Mouse (Mus musculus) testis, postnatal 14 days (tissue): ENCODE results near the gene Gpc1.

ENCODE experiments used
- DNase-seq: peaks from one replicate; pipeline ENCODE4 v3.0.0; 2021; ENCODE audit warnings: low spot score

Gene Gpc1

DNA sequence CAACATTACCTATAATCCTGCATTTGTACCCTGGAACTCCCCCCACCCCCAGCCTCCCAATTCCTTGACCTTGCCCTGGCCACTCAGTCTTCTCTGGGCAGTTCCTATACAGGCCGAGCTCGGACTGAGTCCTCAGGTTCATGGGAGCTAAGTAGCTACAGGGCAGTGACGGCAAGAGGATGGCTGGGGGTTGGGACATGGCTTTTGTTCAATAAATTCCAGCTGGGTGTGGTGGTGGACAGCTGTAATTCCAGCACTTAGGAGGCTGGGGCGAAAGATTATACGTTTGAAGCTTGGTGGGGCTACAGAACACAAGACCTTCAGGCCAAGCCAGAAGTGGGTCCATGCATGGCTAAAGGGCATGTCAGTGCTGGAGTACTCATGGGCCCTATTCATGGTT is 48.7 kb downstream of the Gpc1 start:
- DNase-seq, result no peak

DNA sequence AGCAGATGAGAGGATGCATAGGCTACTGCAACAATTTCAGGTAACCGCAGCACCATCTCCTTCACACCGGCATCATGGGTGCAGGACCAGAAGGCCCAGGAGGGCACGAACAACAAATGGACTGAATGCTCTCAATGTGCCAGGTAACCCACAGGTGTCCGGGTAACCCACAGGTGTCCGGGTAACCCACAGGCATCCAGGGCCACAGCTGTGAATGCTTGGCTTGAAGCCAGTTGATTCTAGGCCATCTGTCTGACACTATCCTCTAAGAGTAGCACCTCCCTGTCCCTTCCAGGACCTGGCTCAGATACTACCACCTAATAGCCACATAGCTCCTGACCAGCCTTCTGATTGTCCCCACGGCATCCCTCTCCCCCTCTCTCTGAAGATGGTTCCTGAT is 50.5 kb downstream of the Gpc1 start:
- DNase-seq, result no peak

- DNase-seq, result no peak
Observed at GRCm38 (mm10) chr1:92888901-92889655, 57.6 kb downstream of the Gpc1 start.

DNA sequence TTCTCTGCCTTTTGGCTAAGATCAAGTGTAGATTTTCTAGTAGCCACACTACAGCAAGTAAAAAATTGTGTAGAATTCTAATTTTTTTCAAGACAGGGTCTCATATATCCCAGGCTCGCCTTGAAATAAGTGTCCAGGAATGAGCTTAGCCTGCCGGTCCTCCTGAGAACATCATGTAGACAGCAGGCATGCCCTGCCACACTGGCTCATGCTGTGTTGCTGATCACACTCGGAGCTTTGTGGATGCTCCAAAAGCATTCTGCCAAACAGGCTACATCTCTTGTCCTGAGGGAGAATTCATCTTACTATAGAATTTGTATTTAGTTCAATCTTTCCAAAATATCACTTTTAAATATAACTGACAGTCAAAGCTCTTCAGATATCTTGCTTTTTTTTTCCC is 61.3 kb downstream of the Gpc1 start:
- no peak for DNase-seq

DNA sequence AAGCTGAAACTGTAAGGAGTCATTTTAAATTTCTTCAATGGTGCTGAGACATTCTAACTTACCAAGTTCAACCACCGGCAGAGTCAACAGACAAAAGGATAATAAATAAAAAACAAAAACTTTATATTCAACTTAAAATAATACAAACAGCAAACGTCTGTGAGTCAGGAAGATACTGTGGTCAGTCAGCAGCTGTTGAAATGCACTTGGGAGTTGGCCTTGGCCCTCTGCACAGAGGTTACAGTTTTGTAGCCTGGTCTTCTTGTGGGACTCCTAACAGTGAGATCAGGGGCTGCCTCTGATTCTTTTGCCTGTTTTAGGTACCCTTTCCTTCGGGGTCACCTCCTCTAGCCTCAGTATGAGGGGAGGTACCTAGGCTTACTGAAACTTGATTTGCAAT is 62.5 kb downstream of the Gpc1 start:
- no peak for DNase-seq

- peak; percentile 71 for DNase-seq
Observed at GRCm38 (mm10) chr1:92895089-92895488, 63.6 kb downstream of the Gpc1 start.

GRCm38 (mm10) chr1:92902786-92903185 is 71.3 kb downstream of the Gpc1 start, which contains the start of gene Ankmy1:
Gene Ankmy1, minus strand, starts transcription at chr1:92902906.
- DNase-seq, result no peak

DNA sequence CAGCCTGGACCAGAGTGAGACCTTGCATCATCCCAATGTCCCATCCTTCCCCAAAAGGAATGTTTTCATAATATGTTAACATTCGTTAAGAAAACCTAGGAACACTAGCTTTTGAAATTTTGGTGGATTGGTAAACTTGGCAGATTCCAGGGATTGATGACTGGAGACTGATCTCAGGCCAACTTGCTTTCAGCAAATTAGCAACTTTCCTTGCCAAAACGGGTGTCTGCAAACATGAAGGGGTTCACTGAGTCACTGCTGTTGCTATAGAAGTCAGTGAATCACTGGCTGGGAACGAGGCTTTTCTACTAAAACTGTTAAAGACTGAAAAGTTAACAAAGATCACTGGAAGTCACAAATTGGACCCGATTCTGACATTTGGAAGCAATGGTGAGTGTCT is 72.2 kb downstream of the Gpc1 start:
- DNase-seq, result no peak

- no peak for DNase-seq
Observed at GRCm38 (mm10) chr1:92905703-92906310, 74.4 kb downstream of the Gpc1 start.

DNA sequence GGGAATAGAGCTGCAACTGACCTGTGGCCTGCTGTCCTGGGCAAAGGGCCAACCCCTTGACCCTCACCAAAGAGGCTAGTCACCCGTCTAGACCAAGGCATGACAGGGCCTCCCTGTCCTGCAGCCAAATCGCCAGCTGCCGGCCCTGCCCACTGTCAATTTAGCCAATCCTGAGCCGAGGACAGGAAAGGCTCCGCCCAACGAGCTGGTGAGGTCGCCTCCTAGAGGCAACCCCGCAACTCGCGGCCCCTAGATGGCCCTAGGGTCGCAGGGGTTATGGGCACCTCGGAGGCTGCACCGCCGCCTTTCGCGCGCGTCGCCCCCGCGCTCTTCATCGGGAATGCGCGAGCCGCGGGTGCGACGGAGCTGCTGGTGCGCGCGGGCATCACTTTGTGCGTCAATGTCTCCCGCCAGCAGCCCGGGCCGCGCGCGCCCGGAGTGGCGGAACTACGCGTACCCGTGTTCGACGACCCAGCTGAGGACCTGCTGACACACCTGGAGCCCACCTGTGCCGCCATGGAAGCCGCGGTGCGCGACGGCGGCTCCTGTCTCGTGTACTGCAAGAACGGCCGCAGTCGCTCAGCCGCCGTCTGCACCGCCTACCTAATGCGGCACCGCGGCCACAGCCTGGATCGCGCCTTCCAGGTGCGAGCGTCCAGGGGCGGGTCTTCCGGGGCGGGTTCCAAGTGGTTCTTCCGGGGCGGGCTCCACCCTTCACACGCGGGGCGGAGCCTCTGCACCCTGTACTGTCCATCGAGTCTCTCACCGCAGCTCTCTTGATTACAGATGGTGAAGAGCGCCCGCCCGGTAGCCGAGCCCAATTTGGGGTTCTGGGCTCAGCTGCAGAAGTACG is 75.6 kb downstream of the Gpc1 start, which contains the start of gene Dusp28:
Gene Dusp28 (plus strand): TSS at position 203 of the 853 bp plus-strand sequence.
- peak; percentile 89 for DNase-seq

DNA sequence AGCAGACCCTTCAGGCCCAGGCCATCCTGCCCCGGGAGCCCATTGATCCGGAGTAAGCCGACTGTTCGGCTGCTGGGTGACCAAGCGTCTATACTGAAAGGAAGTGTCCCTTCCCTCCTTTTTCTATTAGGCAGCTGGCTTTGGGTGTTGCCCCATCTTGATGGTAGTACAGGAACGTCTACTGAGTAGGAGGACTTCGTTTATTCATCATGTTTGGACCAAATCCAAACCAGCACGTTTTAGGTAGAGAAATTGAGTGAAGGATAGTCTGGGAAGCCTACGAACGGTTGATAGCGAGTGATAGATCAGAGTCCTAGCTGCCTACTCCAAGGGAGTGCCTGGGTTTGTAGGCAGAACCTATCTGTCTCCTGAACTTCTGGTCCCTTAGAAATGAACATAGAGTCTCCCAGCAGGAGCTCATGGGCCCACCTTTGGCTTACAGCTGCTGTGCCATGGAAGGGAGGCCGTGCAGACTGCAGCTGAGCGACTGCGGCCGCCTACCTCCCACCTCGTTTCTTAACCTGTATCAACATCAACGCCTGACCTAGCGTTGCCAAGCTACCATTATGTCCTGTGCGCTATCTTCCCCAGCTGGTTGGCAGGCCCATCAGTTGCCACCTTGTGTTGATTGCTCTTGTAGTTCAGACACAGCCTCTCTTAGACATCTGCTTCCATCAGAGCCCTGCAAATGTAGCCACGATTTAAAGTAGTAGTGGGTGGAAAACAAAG is 76.4 kb downstream of the Gpc1 start:
- DNase-seq, result no peak

GRCm38 (mm10) chr1:92908664-92909063 is 77.2 kb downstream of the Gpc1 start:
- no peak for DNase-seq

GRCm38 (mm10) chr1:92909068-92909467 is 77.6 kb downstream of the Gpc1 start:
- DNase-seq, result no peak
